Mouse (Mus musculus): ENCODE measurements around the gene Slc27a3. TPM values are rescaled to one million over a fixed set of nuclear protein-coding genes. Genes with fewer than 3 reads are reported as not detected.

Gene Slc27a3
- polyA plus RNA-seq, 1 experiment, result 10.4 TPM

- WGBS, result 84% methylated on average over 3 of the region's 3 CpGs
- Histone ChIP-seq H3K27ac (ENCODE audit: insufficient read depth, low read length) (no peak overlapping the region), H3K36me3 (ENCODE audit: control insufficient read depth, insufficient read depth, low read length) (no peaks in the 10 kb centered on the region), H3K4me1 (ENCODE audit: control insufficient read depth, insufficient read depth, insufficient read length) (no peaks in the 10 kb centered on the region), H3K4me3 (ENCODE audit: extremely low read depth, insufficient read depth, insufficient read length) (no peak overlapping the region), H3K27me3 (ENCODE audit: control insufficient read depth, insufficient read depth, low read length) (no peaks in the 10 kb centered on the region)
- TF ChIP-seq POLR2A (IDR thresholded peaks at IDR 0.05; ENCODE audit: low read depth, low read length) (no peak), CTCF (IDR thresholded peaks at IDR 0.05; ENCODE audit: extremely low read depth, insufficient read depth, insufficient read length, insufficient replicate concordance) (no peak)
- no peak for DNase-seq (ENCODE audit: low read depth in 1 of 2, low spot score in 2 of 2)
These were observed 39.8 kb upstream of the Slc27a3 start for GRCm38 (mm10) chr3:90429576-90429975.

DNA sequence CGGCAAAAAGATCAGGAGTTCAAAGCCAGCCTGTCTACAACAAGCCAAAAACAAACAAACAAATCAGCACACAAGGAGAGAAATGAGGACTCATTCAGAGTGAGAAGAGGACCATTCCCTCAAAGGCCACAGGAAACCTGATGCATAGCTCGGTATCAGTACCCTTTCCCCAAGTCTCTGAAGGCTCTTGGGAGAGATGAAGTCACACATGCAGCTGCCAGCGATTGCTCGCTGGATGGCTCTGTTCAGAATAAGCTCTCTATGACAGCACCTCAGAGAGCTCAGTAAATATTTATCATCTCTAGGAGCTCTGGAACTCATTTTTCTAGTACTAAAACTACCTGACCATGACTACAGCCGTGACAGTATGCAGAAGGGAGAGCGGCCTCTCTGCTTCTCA lies 38.4 kb upstream of the Slc27a3 start:
- WGBS, result 79% methylated on average over 6 of the region's 6 CpGs
- H3K4me1 ChIP-seq (ENCODE audit: control insufficient read depth, insufficient read depth, insufficient read length), result no peaks in the 10 kb centered on the region
- TF ChIP-seq CTCF (IDR thresholded peaks at IDR 0.05; ENCODE audit: extremely low read depth, insufficient read depth, insufficient read length, insufficient replicate concordance), result no peak
- DNase-seq (ENCODE audit: low read depth in 1 of 2, low spot score in 2 of 2), result no peak
- H3K27me3 ChIP-seq (ENCODE audit: control insufficient read depth, insufficient read depth, low read length), result no peaks in the 10 kb centered on the region
- no peak overlapping the region for H3K4me3 ChIP-seq (ENCODE audit: extremely low read depth, insufficient read depth, insufficient read length)
- H3K27ac ChIP-seq (ENCODE audit: insufficient read depth, low read length), result no peak overlapping the region
- H3K36me3 ChIP-seq (ENCODE audit: control insufficient read depth, insufficient read depth, low read length), result peaks cover 5% of the 10 kb centered on the region

GRCm38 (mm10) chr3:90427574-90427973 lies 37.8 kb upstream of the Slc27a3 start:
- no peaks in the 10 kb centered on the region for H3K4me1 ChIP-seq (ENCODE audit: control insufficient read depth, insufficient read depth, insufficient read length)

DNA sequence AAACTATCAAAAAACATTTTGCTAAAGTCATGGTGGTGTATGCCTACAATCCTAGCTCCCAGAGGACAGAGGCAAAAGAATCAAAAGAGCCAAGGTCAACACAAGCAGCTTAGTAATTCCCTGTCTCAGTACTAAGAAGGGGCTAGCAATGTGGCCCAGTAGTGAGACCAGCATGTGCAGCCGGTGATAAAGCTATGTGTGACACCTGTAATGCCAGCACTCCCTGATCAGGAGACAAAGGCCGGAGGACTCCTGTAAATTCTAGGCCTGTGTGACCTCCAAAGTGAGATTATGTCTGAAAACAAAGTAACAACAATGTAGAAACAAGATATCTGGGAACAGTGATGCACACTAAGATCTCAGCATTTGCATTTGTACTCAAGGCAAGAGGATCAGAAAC lies 35.8 kb upstream of the Slc27a3 start:
- TF ChIP-seq CTCF (IDR thresholded peaks at IDR 0.05; ENCODE audit: extremely low read depth, insufficient read depth, insufficient read length, insufficient replicate concordance) (no peak), POLR2A (IDR thresholded peaks at IDR 0.05; ENCODE audit: low read depth, low read length) (no peak)
- Histone ChIP-seq H3K36me3 (ENCODE audit: control insufficient read depth, insufficient read depth, low read length) (peaks cover 13% of the 10 kb centered on the region), H3K27ac (ENCODE audit: insufficient read depth, low read length) (no peak overlapping the region), H3K27me3 (ENCODE audit: control insufficient read depth, insufficient read depth, low read length) (no peaks in the 10 kb centered on the region), H3K4me3 (ENCODE audit: extremely low read depth, insufficient read depth, insufficient read length) (no peak overlapping the region), H3K4me1 (ENCODE audit: control insufficient read depth, insufficient read depth, insufficient read length) (no peaks in the 10 kb centered on the region)
- DNase-seq (ENCODE audit: low read depth in 1 of 2, low spot score in 2 of 2), result no peak
- WGBS, result 91% methylated on average over 2 of the region's 2 CpGs

More at GRCm38 (mm10) chr3:90427574-90427973, 37.8 kb upstream of the Slc27a3 start:
- TF ChIP-seq POLR2A (IDR thresholded peaks at IDR 0.05; ENCODE audit: low read depth, low read length), result no peak
- TF ChIP-seq CTCF (IDR thresholded peaks at IDR 0.05; ENCODE audit: extremely low read depth, insufficient read depth, insufficient read length, insufficient replicate concordance), result no peak
- Histone ChIP-seq H3K27me3 (ENCODE audit: control insufficient read depth, insufficient read depth, low read length) (no peaks in the 10 kb centered on the region), H3K36me3 (ENCODE audit: control insufficient read depth, insufficient read depth, low read length) (peaks cover 7% of the 10 kb centered on the region), H3K4me3 (ENCODE audit: extremely low read depth, insufficient read depth, insufficient read length) (no peak overlapping the region), H3K27ac (ENCODE audit: insufficient read depth, low read length) (no peak overlapping the region)
- no peak for DNase-seq (ENCODE audit: low read depth in 1 of 2, low spot score in 2 of 2)
- 64% methylated on average over 1 of the region's 1 CpGs for WGBS

DNA sequence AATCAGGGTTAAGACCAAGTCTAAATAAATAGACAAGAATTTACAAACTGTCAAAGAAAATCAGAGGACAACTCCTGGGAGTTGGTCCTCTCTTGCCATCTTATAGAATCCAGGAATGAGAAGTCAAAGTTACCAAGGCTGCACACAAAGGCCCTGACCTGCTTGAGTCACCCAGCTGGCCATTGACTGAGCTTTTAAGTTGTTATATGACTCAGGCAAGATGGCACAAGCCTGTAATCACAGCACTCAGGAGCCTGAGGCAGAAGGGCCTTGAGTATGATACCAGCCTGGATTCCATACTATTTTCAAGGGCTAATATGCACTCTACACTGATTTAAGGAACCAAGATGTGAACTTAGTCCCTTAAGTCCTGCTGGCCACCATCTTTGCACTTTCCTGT lies 33.8 kb upstream of the Slc27a3 start:
- Histone ChIP-seq H3K36me3 (ENCODE audit: control insufficient read depth, insufficient read depth, low read length) (peaks cover 22% of the 10 kb centered on the region), H3K27ac (ENCODE audit: insufficient read depth, low read length) (no peak overlapping the region), H3K27me3 (ENCODE audit: control insufficient read depth, insufficient read depth, low read length) (no peaks in the 10 kb centered on the region), H3K4me3 (ENCODE audit: extremely low read depth, insufficient read depth, insufficient read length) (no peak overlapping the region), H3K4me1 (ENCODE audit: control insufficient read depth, insufficient read depth, insufficient read length) (no peaks in the 10 kb centered on the region)
- DNase-seq (ENCODE audit: low read depth in 1 of 2, low spot score in 2 of 2), result no peak
- no peak for TF ChIP-seq POLR2A (IDR thresholded peaks at IDR 0.05; ENCODE audit: low read depth, low read length)
- no peak for TF ChIP-seq CTCF (IDR thresholded peaks at IDR 0.05; ENCODE audit: extremely low read depth, insufficient read depth, insufficient read length, insufficient replicate concordance)

GRCm38 (mm10) chr3:90420696-90421095 lies 31.0 kb upstream of the Slc27a3 start:
- Histone ChIP-seq H3K27ac (ENCODE audit: insufficient read depth, low read length) (no peak overlapping the region), H3K36me3 (ENCODE audit: control insufficient read depth, insufficient read depth, low read length) (peaks cover 29% of the 10 kb centered on the region), H3K4me3 (ENCODE audit: extremely low read depth, insufficient read depth, insufficient read length) (no peak overlapping the region), H3K4me1 (ENCODE audit: control insufficient read depth, insufficient read depth, insufficient read length) (no peaks in the 10 kb centered on the region), H3K27me3 (ENCODE audit: control insufficient read depth, insufficient read depth, low read length) (no peaks in the 10 kb centered on the region)
- TF ChIP-seq CTCF (IDR thresholded peaks at IDR 0.05; ENCODE audit: extremely low read depth, insufficient read depth, insufficient read length, insufficient replicate concordance), result no peak
- WGBS, result 94% methylated on average over 6 of the region's 6 CpGs
- DNase-seq (ENCODE audit: low read depth in 1 of 2, low spot score in 2 of 2), result no peak

- no peak for DNase-seq (ENCODE audit: low read depth in 1 of 2, low spot score in 2 of 2)
- Histone ChIP-seq H3K27ac (ENCODE audit: insufficient read depth, low read length) (no peak overlapping the region), H3K4me3 (ENCODE audit: extremely low read depth, insufficient read depth, insufficient read length) (no peak overlapping the region), H3K36me3 (ENCODE audit: control insufficient read depth, insufficient read depth, low read length) (peaks cover 21% of the 10 kb centered on the region), H3K4me1 (ENCODE audit: control insufficient read depth, insufficient read depth, insufficient read length) (no peaks in the 10 kb centered on the region), H3K27me3 (ENCODE audit: control insufficient read depth, insufficient read depth, low read length) (no peaks in the 10 kb centered on the region)
- 97% methylated on average over 3 of the region's 3 CpGs for WGBS
- no peak for TF ChIP-seq CTCF (IDR thresholded peaks at IDR 0.05; ENCODE audit: extremely low read depth, insufficient read depth, insufficient read length, insufficient replicate concordance)
These were observed 23.3 kb upstream of the Slc27a3 start for GRCm38 (mm10) chr3:90413011-90413396.
